Mouse (Mus musculus) lung, postnatal 25 days (tissue): ENCODE results near the gene Dtx1.
A peak's percentile ranks its signal among the peaks of the same experiment; 100 is the strongest.

Experiments used
- DNase-seq: peaks from one replicate; pipeline ENCODE4 v3.0.0; 2022; ENCODE audit warnings: low spot score

Gene Dtx1

DNA sequence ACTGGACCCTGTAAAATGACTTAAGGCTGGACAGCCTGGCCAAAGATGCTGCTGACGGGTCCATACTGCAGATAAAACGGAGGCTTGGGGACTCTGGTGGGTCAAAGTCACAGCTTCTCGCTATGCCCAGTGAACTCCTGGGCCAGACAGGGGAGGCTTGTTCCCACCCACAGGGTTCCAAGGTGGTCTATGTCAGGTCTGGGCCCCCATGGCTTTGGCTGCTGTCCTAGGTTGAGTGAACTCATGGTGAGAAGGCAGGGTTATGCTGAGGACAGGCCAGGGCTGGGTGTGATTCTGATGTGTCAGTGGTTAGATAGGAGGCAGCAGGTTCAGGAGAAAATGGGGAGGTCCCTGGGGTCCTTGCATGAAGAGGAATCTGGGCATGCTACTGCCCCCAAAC, 8.1 kb downstream of the Dtx1 start:
- DNase-seq = no peak

DNA sequence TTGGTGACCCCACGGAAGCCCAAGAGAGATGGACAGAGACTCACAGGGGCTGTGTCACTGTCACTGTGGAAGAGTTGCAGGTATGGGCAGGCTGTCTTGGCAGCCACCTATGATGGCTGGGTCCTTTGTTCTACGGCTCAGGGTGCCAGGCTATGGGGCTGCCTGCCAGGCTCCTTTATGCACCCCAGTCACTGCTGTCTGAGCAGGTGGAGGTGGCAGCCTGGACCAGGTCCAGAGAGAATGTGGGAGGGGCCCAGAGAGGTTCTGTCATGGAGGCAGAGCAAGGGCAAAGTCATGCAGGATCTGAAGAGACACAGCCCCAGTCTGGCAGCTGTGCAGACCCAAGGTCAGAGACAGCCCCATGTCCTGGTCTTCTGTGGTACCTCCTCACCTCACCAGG, 8.8 kb downstream of the Dtx1 start:
- DNase-seq = no peak

DNA sequence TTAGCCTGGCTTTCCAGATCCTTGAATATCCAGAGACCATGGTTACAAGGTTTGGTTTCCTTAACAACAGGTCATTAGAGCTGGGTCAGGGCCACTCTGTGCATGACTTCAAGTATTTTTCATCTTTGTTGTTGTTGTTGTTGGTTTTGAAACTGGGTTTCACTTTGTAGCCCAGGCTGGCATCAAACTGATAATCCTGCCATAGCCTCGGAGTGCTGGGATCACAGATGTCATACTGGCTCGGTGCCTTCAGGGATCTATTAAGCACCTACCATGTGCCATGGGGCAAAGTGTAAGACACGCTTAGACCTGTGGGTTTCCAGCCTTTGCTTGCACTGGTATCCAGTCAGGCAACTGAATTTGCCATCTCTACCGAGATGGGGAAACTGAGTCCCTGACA, 9.3 kb downstream of the Dtx1 start:
- DNase-seq = no peak

DNA sequence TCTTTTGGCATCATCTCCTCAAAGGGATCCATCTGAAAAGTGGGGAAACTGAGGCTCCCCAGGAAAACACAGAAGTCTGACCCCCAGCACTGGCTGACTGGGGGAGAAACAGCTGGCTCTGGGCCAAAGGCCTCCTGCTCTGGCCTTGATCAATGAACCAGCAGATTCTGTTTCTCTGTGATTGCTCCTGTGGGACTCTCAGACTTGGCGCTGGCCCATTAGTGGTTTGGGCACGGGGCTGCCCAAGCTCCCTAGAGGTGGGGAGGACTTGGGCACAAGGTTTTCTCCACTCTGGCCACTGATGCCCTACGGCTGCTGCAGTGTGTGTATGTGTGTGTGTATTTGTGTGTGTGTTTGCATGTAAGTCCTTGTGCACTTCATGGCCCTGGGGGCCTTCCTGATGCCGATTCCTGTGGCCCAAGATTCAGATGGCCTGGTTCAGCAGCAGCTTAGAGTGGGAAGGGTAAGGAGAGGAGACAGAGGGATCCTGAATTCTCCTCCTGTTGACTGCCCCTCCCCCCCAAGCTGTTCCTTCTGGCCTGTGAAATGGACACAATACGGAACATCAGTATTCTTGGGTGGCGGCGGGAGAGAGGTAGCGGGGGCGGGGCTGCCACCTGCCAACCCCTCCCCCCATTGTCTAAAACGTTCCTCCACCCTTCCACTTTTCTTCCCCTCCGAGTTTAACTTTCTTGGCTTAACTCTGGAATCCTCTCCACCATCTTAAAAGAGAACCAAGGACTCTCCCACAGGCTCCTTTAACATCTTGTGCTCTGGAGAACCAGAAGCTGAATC, 10.5 kb downstream of the Dtx1 start:
- DNase-seq = no peak

DNA sequence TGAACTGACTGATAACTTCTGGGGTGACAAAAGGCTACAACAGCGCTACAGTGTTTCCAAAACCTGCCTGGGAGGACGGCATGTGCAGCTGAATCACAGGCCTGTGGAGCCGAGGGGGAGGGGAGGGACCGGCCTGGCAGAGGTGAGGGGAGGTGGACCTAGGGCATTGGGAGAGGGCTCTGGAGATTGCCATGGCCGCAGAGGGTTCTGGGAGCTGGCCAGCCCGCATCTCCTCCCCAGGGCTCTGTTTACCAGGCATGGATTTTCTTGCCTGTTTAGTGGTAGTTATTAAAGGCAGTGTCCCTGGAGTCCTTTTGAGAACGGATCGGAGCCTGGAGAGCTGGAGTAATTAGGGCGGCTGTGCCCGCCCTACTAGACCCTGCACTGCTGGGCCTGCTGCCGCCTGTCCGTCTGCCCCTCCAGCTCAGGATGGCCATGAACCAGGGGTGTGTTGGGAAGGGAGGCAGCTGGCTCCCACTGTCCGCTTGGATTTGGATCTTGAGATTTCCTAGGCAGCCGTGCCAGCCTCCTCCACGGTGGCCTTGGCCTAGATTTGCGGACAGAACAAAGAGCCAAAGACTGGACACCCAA, 12.8 kb downstream of the Dtx1 start:
- DNase-seq = no peak

DNA sequence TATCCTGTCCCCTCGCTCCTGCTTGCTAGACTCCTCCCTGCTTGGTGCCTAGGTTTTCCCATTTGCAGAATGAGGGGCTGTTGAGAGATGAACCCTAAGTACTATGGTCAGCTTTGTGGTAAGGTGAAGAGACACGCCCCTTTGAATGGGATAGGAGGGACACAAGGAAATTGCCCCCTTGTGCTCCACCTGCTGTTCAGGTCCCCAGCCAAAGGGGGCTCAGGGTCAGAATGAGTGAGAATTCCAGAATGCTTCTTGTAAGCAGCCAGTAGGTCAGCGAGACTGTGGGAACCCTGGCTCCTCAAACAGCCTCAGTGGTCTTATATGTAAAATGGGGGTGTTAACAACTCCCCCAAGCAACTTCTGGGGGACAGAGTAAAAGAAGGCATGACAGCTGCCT, 13.5 kb downstream of the Dtx1 start:
- DNase-seq = no peak

DNA sequence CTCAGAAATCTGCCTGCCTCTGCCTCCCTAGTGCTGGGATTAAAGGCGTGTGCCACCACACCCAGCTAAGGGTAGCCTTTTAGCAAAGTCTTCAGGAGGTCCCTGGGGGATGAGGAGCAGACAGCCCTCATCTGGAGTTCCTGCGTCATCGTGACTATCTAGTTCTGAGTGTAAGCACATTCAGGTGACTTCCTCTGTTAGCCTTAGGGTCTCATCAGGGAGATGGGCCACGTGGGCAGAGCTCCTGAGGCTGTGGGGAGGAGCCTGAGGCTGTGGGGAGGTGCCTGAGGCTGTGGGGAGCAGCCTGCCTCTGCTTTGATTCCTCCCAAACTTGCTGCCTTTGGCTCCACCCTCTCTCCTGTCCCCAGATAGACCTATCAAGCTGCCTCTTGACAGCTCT, 14.9 kb downstream of the Dtx1 start:
- DNase-seq = no peak

DNA sequence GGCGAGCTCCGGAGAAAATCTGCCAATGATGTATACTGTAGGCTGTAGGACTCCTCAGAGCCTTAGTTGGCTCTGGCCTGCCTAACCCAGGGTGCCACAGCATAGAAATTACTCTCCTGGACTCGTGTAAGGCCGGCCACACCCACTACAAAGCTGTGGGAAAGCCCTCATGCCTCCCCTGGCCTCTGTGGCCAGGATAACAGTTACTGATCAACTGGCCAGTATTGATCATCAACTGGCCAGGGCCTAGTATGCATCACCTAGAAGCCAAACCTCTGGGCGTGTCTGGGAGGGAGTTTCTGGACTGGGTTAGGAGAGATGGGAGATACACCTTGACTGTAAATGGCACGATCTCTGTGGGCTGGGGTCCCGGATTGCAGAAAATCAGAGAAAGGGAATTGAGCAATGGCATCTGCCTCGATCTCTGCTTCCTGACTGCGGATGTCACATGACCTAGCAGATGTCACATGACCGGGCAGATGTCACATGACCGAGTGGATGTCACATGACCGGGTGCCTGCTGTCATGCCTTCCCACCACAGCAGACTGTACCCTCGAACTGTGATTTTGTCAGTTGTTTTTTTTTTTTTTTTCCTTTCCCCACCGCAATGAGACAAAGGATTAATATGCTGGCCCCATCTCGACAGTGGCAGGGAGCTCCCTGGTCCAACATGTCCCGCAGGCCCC, 15.5 kb downstream of the Dtx1 start:
- DNase-seq = no peak

DNA sequence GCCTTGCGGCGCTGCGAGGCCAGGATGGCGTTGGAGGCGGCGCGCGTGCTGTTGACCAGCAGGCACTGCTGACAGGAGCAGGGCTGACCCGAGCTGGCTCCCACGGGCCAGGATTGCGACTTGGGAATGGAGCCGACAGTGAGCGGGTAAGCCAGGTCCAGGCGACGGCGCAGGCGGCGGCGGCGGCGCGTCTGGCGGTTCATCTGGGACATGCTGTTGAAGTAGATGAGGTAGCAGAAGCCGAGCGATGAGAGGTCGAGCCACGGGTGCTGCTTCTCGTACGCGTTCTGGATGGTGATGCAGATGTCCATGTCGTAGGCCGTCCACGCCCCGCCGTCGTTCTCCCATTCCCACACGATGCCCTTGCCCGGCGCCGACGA, 17.0 kb downstream of the Dtx1 start:
- DNase-seq = no peak

DNA sequence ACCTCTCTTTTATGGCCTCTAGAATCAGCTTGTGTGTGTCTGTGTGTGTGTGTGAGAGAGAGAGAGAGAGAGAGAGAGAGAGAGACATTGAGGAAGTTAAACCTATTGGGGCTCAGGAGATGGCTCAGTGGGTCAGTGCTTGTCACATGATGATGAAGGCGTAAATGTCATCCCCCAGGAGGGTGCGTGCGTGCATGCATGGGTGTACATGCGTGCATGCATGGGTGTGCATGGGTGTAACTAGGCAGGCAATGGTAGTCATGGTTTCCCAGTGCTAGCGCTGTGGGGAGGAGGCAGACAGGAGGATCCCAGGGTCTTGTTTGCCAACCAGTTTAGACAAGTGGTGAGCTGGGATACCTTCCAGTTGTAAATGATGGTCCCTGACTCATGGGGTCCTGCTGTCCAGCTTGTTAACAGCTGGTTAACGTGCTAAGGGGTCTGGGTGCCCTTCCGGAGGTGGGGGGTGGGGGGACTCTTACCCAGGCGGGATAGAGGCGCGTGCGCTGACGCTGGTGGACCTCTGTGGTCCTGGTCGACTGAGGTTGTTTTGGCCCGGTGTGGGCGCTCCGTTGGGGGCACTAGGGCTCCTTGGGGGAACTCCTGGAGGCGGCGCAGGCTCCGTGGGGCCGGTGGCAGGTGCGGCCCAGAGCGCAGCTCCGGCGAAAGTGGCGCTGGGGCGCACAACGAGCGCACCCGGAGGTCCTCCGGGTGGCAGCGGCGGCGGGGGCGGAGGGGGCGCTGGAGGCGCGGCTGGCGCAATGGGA, 17.6 kb downstream of the Dtx1 start:
- no peak for DNase-seq

DNA sequence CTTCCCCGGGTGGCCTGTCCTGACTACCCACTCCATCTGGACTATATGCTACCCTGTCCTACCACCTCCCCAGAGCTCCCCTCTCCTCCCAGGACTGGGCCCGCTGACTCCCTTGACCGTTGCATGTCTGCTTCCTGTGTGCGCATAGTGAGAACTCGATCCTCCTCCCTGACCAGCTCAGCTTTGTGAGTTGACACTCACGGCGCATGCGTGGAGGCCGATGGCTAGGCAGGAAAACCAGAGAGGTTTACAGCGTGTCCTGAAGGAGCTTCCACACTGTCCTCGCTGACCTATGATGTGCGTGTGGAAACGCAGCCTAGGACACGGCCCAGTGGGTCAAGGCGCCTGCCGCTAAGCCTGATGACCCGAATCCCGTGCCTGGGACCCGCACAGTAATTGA, 19.7 kb downstream of the Dtx1 start:
- no peak for DNase-seq

DNA sequence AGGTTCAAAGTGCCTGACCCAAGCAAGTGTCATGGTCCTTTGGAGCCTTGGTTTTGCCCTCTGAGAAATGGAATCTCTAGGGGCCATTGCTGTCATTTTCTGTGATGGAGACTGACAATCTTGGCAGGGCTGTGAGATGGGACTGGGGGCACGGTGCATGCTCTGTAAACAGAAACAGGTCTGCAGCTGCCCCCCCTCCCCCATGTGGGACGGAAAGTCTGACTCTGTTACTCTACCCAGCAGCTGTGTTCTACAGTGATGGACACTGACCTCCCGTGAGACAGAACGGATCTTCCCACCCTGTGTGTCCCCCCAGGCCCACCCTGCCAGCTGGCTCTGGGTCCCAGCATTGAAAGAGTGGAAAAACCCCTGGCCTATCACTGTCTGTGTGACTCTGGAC, 21.3 kb downstream of the Dtx1 start:
- DNase-seq = no peak

DNA sequence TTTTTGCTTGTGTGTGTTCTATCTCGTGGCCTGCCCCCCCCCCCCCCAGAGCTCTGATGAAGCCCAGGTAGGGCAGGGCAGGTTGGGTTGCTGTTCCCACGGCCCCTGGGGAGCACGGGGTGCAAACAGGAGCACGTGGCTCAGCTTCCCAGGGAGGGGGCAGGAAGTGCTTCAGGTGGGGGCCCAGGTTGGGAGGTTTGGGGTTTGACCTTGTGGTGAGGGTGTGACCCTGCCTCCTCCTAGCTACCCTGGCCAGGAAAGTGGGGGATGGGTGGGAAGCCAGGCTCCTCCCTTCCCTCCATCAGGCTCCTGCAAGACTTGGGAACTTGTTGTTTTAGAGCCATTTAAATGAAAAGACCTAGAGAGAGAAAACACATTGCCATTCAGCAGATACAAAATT, 23.3 kb downstream of the Dtx1 start:
- DNase-seq = peak; percentile 35

DNA sequence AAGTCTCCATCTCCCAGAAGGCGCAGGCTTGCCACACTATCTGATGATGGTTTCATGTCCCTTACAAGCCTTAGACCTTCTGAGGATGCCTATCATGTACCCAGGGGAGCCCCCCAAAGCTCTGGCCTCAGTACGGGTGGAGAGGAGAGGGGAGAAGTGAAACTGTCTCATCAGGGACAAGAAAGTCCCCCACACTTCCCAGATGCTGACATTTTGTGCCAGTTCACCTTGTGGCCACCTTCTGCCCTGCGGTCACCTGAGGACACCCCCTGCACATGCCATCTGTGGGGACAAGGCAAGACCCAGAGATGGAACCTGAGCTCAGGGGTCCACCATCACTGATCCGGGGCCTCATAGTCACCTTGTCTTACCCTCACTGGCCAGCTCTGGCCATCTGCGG, 23.8 kb downstream of the Dtx1 start:
- DNase-seq = no peak

DNA sequence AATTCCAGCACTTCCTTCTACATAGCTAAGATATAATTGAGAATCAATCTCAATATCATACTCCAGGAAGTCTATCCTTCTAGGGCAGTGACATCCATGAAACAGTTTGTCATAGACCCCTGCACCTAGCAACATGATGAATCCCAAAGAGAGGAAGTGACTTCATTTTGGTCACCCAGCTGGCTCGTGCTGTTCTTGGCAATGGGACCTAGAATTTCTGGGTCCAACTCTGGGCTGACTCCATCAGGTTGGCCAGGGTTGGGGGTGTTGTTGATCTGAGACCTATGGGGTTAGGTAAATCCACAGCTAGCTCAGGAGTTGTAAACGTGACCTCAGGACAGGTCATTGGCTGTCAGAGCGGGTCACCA, 24.3 kb downstream of the Dtx1 start:
- no peak for DNase-seq

DNA sequence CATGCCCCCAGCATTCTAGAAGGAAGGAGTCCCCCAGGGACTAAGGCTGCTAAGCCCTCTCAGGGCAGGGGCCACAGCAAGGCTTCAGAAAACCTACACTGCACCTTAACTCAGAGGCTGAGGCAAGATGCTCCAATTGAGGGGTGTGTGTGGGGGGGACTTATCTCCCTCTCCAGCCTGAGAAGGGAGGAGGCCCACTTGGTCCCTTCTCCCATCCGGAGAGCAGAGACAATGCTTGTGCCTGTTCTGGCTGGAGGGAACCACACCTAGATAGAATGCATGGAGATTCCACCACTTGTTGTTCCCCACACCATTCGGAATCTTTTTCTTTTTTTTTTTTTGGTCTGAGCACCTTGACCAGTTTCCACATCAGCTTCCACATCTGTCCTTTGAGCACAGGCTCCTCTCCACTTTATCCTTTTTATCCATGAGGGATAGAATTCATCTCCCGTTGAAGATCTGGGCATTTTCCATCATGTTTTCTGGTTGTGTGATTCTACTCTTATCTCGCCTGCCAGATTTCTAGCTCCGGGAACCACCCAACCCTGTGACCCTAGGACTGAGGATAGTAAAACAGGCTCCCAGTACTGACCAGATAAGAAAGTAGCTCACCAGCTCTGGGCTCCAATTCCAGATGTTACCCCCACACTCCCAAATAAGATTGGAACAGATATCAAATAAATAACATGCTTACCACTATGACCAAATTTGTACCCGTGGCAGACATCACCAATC, 24.8 kb downstream of the Dtx1 start:
- DNase-seq = no peak

DNA sequence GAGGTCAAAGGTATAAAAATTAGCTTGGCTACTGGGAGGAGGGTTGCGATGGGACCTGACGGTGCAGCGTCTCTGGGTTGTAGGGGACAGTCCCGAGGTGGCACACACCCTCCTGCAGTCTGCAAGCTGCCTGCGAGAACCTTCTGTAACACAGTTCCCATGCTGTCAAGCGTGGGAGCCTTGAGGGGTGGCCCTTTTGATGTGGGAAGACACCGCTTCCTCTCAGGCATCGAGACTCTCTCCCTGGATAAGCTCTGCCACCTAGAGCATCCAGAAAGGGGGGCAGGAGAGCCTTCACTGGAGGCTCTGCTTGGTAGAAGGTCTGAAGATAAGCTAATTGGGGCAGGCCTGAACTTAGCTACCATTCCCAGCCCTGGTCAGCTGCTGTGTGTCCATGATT, 26.0 kb downstream of the Dtx1 start:
- peak; percentile 35 for DNase-seq

DNA sequence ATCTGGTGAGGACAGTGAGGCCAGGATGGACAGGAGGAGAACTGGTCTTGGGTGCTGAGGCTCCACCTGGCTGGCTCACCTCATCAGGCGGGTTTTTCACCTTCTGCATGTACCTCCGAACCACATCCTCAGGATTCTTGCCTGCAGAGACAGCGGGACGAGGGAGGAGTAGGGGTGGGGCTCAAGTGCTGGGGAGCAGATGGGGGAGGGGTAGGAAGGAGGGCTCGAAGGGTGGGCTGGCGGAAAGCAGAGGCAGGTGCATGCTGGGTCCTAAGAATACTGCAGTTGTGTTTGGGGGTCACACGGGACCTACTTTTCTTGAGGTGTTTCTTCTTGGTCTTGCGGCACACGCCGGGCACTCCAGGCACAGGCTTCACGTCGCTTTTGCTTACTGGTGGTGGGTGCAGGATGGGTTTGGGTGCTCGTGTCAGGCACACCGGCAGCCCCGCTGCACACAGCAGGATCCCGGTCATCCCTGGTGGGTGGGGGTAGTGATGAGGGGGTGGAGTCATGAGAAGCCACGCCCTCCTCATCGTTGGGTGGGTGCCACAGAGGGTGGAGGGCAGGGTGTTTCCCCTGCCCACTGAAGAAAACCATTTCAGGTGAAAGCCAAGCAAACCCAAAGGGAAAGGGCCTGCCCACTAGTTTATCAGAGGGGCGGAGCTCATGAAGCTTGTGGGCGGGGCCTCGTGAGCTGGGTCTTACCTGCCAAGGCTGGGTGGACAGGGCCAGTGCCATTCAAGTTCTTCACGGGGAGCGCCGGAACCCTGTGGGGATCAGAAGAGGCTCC, 28.6 kb downstream of the Dtx1 start:
- DNase-seq = no peak

DNA sequence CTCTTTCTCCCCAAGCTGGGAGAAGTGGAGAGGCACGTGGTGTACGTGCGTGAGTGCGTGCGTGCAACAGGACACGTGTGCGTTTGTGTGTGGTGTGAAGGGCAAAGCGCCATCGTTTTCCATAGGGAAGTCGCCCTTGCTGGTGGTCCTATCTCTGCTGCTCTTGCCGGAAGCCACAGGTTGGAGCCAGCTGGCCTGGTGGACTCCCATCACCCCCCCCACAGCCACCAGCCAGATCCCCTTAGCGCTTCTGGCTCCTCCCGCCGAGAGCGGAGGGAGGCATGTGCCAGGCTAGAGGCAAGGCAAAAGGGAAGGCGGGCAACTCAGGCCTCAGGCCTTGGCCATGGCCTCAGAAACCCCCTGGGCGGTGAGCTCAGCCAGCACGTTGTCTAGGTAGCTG, 30.8 kb downstream of the Dtx1 start:
- DNase-seq = no peak

DNA sequence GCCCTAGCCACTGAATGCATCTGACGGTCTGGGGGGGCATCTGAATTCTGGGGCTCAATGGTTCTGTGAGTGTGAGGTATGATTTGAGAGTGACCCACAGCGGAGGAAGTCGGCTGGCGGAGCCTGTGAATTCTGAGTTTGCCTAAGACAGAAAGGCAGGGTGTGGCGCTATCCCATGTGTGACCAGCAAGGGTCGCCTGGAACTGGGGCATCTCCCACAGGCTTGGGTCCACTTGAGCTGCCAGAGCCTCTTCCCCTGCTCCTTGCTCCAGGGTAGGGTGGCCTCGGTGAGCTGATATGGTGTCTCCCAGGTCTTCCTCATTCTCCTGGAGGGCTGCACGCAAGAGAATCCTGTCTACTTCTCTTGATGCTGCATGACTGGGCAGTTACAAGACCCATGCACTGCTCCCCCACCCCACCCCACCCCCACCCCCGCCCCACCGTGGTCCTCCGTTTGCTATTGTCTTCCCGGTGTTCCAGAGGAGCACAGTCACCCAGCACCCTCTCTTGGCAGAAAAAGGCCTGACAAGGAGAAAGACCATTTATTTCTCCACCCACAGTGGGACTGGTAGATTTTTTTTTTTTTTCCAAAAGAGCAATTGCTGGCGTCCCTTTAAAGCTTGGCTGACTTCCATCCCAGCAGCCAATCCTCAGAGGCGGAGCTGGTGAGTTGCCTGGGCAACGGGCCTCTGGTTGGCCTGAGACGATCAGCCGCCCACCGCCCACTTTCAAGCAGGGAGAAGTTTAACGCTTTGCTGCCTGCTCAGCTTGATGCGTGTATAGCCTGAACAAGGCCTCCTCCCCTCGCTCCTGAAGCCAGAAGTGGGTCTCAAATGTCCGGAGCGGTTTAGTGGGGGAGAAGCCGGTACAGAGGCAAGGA, 31.8 kb downstream of the Dtx1 start:
- peak; percentile 64 for DNase-seq
